Mouse (Mus musculus): ENCODE measurements around the gene Trim69. TPM values are rescaled to one million over a fixed set of nuclear protein-coding genes. Genes with fewer than 3 reads are reported as not detected.

The Trim69 gene
- 0.09 TPM in 1 of 2 replicates, not detected in the other for polyA plus RNA-seq (2015; fragmentation: Nextera tagmentation; extraction: Ambion mirVana)

DNA sequence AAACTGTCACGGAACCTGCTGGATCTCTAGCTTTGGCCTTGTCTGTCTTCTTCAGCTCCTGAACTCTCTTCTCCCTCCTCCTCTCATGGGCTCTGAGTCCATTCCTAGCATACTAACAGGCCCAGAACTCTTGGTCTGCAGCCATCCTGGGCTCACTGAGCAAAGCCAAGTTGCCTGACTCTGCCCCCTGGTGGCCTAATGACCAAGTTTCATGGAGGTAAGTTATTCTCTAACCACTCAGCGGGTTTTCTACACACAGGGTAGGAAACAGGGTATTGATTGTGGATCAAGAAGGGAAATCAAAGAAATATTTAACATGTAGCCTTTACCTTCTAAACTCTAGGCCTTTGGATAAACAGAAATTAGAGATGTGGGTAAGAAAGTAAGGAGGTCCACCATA lies at the start of gene Trim69:
Gene Trim69 (plus strand): TSS at position 21 of the 400 bp plus-strand sequence.
- Histone ChIP-seq H3K36me3 (ENCODE audit: control insufficient read depth, insufficient read depth, low read length) (no peaks in the 10 kb centered on the region), H3K4me3 (ENCODE audit: low read length) (no peak within 1 kb of the TSS), H3K27ac (ENCODE audit: low read depth, low read length) (no peak within 1 kb of the TSS), H3K9ac (ENCODE audit: low read depth, low read length) (no peak within 1 kb of the TSS), H3K4me1 (ENCODE audit: control insufficient read depth, insufficient read depth, low read depth, low read length) (no peaks in the 10 kb centered on the region), H3K27me3 (replicated peaks; ENCODE audit: control insufficient read depth, insufficient read depth, low read length) (no peaks in the 10 kb centered on the region), H3K9me3 (ENCODE audit: control insufficient read depth, low read length) (no peaks in the 10 kb centered on the region), H3K4me2 (ENCODE audit: low read length) (no peak within 1 kb of the TSS)
- peak; percentile 67; the same call in 1 of the 2 replicates for ATAC-seq
- WGBS, result 30% methylated on average over 2 of the region's 2 CpGs

DNA sequence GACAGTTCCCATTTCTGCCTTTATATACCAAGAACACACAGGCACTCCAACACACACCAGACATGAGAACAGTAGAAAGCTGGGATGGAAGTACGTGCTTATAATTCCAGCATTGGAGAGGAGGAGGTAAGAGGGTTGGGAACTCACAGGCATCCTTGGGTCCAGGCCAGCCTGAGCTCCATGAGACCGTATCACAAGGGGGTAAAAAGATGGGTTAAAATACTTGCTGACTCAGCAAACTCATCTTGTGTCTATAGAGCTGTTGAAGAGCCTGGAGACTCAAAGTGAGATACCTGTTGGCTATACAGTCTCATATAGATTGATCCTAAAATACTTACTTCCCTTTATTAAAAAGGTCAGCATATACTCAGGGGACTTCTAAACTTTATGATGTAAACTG lies 43.6 kb upstream of the Trim69 start:
- H3K9me3 ChIP-seq (ENCODE audit: control insufficient read depth, low read length), result no peaks in the 10 kb centered on the region
- H3K4me3 ChIP-seq (ENCODE audit: low read length), result peak overlapping the region; percentile 98
- WGBS, result 78% methylated on average over 2 of the region's 2 CpGs
- H3K4me2 ChIP-seq (ENCODE audit: low read length), result peak overlapping the region; percentile 74
- no peak overlapping the region for H3K27ac ChIP-seq (ENCODE audit: low read depth, low read length)
- no peak for ATAC-seq
- peaks cover 11% of the 10 kb centered on the region for H3K4me1 ChIP-seq (ENCODE audit: control insufficient read depth, insufficient read depth, low read depth, low read length)
- H3K27me3 ChIP-seq (replicated peaks; ENCODE audit: control insufficient read depth, insufficient read depth, low read length), result no peaks in the 10 kb centered on the region
- H3K36me3 ChIP-seq (ENCODE audit: control insufficient read depth, insufficient read depth, low read length), result peaks cover 10% of the 10 kb centered on the region; the same call in 1 of the 2 replicates
- no peak overlapping the region for H3K9ac ChIP-seq (ENCODE audit: low read depth, low read length)

DNA sequence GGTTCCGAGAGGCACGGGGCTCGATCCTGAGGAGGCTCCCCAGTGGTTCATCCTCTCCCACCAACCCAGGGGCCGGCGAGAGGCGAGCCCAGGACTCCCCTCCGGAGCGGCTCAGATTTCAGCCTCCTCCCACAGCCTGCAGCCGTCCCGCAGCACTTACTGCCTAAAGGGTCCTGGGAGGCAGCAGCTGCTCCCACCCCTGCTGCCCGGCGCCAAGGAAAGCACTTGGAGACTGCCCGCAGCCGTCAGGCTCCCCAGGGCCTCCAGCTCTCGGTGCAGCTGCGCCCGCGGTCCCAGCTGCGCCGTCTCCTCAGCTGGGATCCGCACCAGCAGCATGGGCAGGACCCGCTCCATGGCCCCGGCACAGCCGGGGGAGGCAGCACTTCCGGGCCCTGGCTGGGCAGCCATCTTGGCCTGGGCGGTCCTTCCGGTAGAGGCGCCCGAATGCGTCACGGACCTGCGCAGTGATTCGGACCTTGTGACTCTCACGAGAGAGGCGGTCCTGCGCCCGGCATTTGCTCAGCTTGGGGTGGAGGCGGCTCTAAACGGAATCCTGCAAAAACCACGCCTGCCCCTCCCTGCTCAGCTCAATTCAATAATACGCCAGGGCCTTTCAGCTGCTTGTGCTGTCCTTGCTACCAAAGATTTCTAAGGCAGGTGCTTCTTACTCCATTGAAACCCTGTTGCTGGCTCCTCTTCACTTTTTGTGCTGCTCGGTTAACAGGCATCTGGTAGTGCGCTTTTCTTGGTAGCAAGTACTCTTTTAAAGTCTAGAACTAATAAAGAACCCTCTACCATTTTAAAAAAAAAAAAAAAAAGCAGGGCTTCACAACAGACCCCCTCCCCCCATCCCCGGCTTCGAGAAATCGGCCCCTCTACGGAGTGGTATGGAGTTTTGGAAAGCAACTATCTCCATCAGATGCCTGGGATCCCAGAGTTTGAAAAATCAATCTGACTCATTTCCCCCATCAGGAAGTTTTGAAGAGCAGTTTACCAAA lies 42.2 kb upstream of the Trim69 start, which contains the start of gene Spg11:
Gene Spg11 (minus strand): TSS at position 426 of the 998 bp plus-strand sequence.
- H3K9ac ChIP-seq (ENCODE audit: low read depth, low read length), result peak within 1 kb of the TSS; percentile 99
- 1% methylated on average over 43 of the region's 47 CpGs for WGBS
- ATAC-seq, result peak; percentile 100

DNA sequence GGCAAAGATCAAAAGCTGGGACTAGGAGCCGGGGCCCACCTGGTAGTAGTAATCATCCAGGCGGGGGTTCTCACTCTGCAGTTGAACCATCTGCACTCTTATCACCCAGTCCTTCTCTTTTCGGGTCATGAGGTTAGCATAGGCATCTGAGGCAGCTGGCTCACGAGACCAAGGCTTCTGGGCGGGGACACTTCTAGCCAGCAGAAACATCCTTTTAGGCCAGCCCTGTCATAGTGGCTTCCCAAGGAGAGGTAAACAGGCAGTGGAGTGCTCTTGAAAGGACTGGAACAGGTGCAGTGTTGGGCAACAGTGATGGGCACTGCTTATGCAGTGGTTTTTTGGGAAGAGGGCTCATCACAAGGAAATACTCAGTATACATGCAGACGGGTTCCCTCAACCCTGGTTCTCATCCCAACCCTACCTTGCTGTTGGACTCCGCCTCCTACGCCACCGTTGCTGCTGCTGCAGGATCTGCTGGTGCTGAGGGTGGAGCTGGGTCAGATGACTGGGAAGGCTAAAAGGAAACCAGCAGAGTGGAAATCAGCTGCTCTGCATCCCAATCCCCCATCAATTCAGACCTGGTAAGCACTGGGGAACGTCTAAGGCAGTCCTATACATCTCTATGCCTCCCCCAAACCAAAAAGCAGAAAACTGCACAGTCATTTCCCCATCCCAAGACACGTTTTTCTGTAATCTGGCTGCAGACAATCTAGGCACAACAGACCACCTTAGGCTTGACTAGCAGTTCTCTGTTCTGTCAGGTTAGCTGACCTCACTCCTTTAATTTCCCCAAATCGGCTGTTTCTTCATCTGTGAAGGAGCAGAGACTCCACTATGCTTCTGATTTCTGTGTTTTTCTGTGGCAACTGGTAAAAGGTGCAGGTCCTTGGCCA lies 34.6 kb upstream of the Trim69 start:
- no peaks in the 10 kb centered on the region for H3K9me3 ChIP-seq (ENCODE audit: control insufficient read depth, low read length)
- no peak for ATAC-seq
- H3K27ac ChIP-seq (ENCODE audit: low read depth, low read length), result no peak overlapping the region
- H3K4me2 ChIP-seq (ENCODE audit: low read length), result no peak overlapping the region
- H3K27me3 ChIP-seq (replicated peaks; ENCODE audit: control insufficient read depth, insufficient read depth, low read length), result no peaks in the 10 kb centered on the region
- WGBS, result 60% methylated on average over 12 of the region's 12 CpGs
- no peaks in the 10 kb centered on the region for H3K4me1 ChIP-seq (ENCODE audit: control insufficient read depth, insufficient read depth, low read depth, low read length)
- H3K9ac ChIP-seq (ENCODE audit: low read depth, low read length), result no peak overlapping the region
- H3K36me3 ChIP-seq (ENCODE audit: control insufficient read depth, insufficient read depth, low read length), result no peaks in the 10 kb centered on the region
- H3K4me3 ChIP-seq (ENCODE audit: low read length), result no peak overlapping the region

More for the DNA sequence above, 42.2 kb upstream of the Trim69 start, which contains the start of gene Spg11:
- H3K27ac ChIP-seq (ENCODE audit: low read depth, low read length), result peak within 1 kb of the TSS; percentile 98
- H3K4me2 ChIP-seq (ENCODE audit: low read length), result peak within 1 kb of the TSS; percentile 74
- peaks cover 6% of the 10 kb centered on the region; the same call in 1 of the 2 replicates for H3K36me3 ChIP-seq (ENCODE audit: control insufficient read depth, insufficient read depth, low read length)
- peaks cover 11% of the 10 kb centered on the region for H3K4me1 ChIP-seq (ENCODE audit: control insufficient read depth, insufficient read depth, low read depth, low read length)
- no peaks in the 10 kb centered on the region for H3K27me3 ChIP-seq (replicated peaks; ENCODE audit: control insufficient read depth, insufficient read depth, low read length)
- H3K9me3 ChIP-seq (ENCODE audit: control insufficient read depth, low read length), result no peaks in the 10 kb centered on the region
- H3K4me3 ChIP-seq (ENCODE audit: low read length), result peak within 1 kb of the TSS; percentile 98

DNA sequence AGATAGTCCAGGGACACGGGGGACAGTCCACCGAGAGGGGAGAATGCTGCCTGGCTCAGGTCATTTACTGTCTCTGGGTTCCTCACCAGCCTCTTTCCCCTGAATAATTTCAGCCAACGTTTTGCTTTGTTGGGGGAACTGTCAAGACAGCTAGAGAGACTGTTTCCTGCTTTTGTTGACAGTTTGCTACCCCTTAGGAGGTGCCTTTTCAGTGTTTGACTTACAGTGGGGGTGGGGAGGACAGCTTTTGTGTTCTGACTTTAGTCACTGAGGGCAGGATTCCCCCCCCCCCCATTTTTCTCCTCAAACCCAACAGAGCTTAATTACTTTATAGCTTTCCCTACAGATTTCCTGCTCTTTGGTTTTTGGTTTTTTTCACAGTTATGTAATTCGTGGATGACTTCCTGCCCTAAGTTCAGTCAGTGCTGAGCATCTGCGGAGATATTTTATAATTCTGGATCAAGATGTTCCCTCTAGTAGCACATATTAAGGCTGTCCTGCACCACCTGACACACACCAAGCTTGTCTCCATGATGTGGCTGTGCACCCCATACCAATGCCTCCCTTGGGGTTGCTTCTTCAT lies 33.6 kb upstream of the Trim69 start:
- Histone ChIP-seq H3K9ac (ENCODE audit: low read depth, low read length) (no peak overlapping the region), H3K27me3 (replicated peaks; ENCODE audit: control insufficient read depth, insufficient read depth, low read length) (no peaks in the 10 kb centered on the region), H3K4me2 (ENCODE audit: low read length) (no peak overlapping the region), H3K9me3 (ENCODE audit: control insufficient read depth, low read length) (no peaks in the 10 kb centered on the region), H3K36me3 (ENCODE audit: control insufficient read depth, insufficient read depth, low read length) (no peaks in the 10 kb centered on the region), H3K4me1 (ENCODE audit: control insufficient read depth, insufficient read depth, low read depth, low read length) (no peaks in the 10 kb centered on the region), H3K4me3 (ENCODE audit: low read length) (no peak overlapping the region), H3K27ac (ENCODE audit: low read depth, low read length) (no peak overlapping the region)
- WGBS, result 36% methylated on average over 5 of the region's 5 CpGs
- no peak for ATAC-seq

DNA sequence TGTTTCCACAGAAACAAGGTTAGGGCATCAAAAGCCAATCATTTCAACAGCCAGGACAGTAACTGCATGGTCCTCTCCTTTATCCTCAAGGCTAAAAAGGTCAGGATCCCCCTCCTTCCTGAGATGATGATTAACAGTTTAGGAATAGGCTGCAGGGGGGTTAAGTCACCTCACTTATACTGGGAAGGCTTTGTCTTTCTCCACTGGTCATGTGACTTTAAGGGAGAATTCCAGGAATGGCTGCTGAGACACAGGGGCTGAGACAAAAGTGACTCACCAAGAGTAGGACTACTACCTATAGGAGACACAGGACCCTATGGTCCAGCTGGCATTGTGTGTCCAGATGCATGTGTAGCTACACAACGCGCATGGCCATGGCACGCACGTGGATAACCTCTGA lies 32.9 kb upstream of the Trim69 start:
- Histone ChIP-seq H3K36me3 (ENCODE audit: control insufficient read depth, insufficient read depth, low read length) (no peaks in the 10 kb centered on the region), H3K4me2 (ENCODE audit: low read length) (no peak overlapping the region), H3K9ac (ENCODE audit: low read depth, low read length) (no peak overlapping the region), H3K27ac (ENCODE audit: low read depth, low read length) (no peak overlapping the region), H3K27me3 (replicated peaks; ENCODE audit: control insufficient read depth, insufficient read depth, low read length) (no peaks in the 10 kb centered on the region), H3K9me3 (ENCODE audit: control insufficient read depth, low read length) (no peaks in the 10 kb centered on the region), H3K4me3 (ENCODE audit: low read length) (no peak overlapping the region), H3K4me1 (ENCODE audit: control insufficient read depth, insufficient read depth, low read depth, low read length) (no peaks in the 10 kb centered on the region)
- no peak for ATAC-seq
- 96% methylated on average over 4 of the region's 4 CpGs for WGBS

DNA sequence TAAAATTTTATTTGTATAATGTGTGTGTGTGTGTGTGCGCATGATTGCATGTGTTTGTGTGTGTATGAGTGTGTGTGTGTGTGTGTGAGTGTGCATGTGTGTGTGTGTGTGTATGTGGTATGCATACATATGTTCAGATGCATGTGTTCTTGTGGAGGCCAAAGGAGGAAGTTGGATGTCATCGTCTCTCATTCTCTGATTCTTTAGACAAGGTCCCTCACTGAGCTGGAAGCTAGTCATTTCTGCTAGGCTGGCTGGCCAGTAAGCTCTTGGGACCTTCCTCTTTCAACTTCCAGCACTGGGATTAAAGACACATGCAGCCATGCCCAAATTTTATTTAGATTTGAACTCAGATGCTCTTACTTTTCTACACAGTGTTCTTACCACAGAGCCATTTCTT lies 28.4 kb upstream of the Trim69 start:
- Histone ChIP-seq H3K27me3 (replicated peaks; ENCODE audit: control insufficient read depth, insufficient read depth, low read length) (no peaks in the 10 kb centered on the region), H3K4me2 (ENCODE audit: low read length) (no peak overlapping the region), H3K9me3 (ENCODE audit: control insufficient read depth, low read length) (peaks cover 2% of the 10 kb centered on the region; the same call in 1 of the 2 replicates), H3K4me3 (ENCODE audit: low read length) (no peak overlapping the region), H3K27ac (ENCODE audit: low read depth, low read length) (no peak overlapping the region), H3K36me3 (ENCODE audit: control insufficient read depth, insufficient read depth, low read length) (no peaks in the 10 kb centered on the region), H3K4me1 (ENCODE audit: control insufficient read depth, insufficient read depth, low read depth, low read length) (no peaks in the 10 kb centered on the region), H3K9ac (ENCODE audit: low read depth, low read length) (no peak overlapping the region)
- ATAC-seq, result no peak
- WGBS, result 90% methylated on average over 2 of the region's 2 CpGs

DNA sequence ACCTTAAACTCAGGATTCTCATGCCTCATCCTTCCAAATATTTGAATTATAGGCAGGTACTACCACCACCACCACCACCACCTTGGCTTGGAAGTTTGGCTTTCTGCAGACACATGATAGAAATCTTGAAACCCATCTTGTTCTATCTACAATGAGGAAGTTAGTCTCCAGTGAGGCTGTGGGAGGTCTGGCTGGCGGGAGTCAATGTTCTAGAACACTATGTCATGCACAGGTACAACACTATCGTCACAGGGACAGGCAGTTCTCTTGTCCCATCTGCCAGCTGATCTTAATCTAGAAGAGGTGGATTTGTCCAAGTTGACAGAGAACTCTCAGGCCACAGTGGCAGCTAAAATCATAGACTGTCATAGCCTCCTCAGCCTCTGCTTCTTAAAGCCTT lies 27.9 kb upstream of the Trim69 start:
- H3K27me3 ChIP-seq (replicated peaks; ENCODE audit: control insufficient read depth, insufficient read depth, low read length), result no peaks in the 10 kb centered on the region
- H3K4me1 ChIP-seq (ENCODE audit: control insufficient read depth, insufficient read depth, low read depth, low read length), result no peaks in the 10 kb centered on the region
- H3K27ac ChIP-seq (ENCODE audit: low read depth, low read length), result no peak overlapping the region
- no peak for ATAC-seq
- H3K4me3 ChIP-seq (ENCODE audit: low read length), result no peak overlapping the region
- H3K9ac ChIP-seq (ENCODE audit: low read depth, low read length), result no peak overlapping the region
- peaks cover 2% of the 10 kb centered on the region; the same call in 1 of the 2 replicates for H3K9me3 ChIP-seq (ENCODE audit: control insufficient read depth, low read length)
- WGBS, result 88% methylated on average over 2 of the region's 2 CpGs
- H3K36me3 ChIP-seq (ENCODE audit: control insufficient read depth, insufficient read depth, low read length), result no peaks in the 10 kb centered on the region
- no peak overlapping the region for H3K4me2 ChIP-seq (ENCODE audit: low read length)

Measured in hindbrain, embryonic 16.5 days (tissue).